Mouse (Mus musculus): ENCODE measurements at regions not wholly inside any gene's neighbourhood (a gene's known extent, or its start where the extent isn't known, plus 50 kb on each side); places are given as distances from the start of the nearest gene placed in this dataset.

DNA sequence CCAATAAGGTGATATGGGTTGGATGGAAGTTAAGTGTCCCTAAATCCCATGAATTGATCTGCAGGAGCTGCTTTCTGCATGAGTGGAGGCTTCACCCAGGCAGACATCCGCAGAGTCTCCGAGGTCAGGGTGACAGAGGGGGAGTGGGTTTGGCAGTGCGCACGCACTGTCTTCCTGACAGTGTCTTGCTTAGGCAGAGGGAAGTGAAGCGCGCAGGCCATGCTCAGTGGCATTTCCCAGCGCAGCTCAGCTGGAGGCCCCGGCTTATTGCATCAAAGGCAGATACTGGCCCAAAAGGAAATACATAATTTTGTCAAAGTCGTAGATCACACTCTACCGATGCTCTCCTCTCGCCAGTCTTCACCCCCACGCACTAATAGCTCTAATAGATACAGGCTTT, 252.7 kb upstream of the Dnajc24 start:
- no peak for DNase-seq

DNA sequence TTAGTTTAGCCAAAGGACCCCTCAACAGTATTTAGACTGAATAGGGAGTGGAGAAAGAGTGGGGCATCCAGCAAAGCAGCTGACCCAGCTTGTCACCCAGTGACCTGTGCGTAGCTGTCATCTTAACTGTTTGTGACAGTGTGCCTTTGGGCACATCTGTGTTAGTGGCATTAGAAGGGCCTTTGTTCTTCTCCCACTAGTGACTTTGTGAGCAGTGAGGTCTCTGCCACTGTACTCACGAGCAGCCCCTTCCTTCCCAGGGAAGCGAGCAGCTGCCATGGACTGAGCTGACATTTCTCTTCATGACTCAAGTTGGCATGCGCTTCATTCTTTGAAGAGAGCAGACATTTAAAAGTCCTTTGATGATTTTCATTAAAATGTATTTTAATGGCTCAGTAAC, 231.0 kb upstream of the Dnajc24 start:
- no peak for DNase-seq

DNA sequence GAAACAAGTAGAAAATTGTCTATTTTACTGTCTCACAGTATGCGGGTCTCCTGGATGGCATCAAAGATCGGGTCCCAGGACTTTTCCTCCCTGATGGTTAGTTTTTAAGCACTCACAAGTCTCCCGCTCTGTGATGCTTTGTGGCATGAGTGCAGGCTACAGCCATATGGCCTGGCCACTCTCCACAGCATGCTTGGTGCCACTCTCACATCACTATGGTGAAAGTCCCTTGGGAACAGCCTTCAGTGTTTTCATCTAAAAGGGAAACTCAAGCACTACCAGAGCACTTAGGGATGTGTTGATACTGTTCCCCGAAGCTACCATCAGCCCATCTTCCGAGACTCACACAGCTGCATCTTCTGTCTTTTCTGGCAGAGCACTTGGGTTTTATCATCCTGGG, 227.8 kb upstream of the Dnajc24 start:
- DNase-seq, result no peak

DNA sequence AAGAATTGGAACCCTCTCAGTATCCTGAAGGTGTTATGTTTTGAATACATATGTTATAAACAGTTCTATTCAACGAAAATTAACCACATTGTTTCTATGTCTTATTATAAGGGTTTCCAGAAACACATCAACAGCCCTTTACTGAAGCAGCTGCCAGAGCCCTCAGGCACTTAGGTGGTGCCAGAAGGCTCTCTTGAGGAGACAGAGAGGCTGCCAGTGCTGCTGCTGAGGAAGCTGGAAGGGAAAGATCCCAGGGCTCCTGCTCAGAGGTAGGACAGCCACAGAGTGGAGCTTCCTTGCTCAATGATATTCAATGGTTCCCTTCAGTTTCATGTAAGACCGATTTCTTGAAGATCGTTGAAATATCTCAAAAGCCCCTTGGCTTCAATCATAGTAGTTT, 226.7 kb upstream of the Dnajc24 start:
- DNase-seq, result no peak

DNA sequence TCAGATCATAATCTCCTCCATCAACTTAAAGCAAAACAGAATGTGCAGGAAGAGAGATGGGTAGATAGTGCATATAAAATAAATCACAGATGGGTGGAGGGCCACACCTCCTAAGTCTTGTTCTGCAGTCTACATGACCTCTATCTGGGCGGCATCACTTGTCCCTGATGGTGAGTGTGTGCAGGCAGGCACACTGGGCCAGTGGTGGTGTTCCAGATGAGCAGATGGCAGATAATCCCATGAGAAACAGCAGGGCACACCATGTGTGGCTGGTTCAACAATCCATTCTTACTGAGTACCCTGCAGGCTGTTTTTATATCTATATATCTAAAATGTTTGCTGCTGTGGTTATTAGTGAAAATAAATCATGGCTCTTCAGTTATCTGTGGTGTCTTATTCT, 224.9 kb upstream of the Dnajc24 start:
- DNase-seq, result no peak

DNA sequence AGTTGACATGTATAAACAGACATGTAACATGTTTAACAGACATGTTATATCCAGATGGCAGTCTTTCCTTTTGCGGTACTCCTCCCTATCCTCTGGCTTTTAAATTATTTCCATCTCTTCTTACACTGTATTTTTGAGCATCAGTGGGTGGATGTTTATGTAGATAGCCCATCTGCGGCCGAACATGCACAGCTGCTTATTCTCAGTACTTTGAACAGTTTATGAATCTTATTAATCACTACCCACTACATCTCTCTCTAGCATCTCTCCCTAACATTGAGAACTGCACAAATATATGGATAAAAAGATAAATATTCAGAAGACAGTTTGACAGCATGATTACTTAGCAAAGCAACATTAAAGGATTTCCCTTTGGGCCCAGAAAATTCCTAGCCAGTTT, 212.8 kb upstream of the Dnajc24 start:
- DNase-seq, result no peak

DNA sequence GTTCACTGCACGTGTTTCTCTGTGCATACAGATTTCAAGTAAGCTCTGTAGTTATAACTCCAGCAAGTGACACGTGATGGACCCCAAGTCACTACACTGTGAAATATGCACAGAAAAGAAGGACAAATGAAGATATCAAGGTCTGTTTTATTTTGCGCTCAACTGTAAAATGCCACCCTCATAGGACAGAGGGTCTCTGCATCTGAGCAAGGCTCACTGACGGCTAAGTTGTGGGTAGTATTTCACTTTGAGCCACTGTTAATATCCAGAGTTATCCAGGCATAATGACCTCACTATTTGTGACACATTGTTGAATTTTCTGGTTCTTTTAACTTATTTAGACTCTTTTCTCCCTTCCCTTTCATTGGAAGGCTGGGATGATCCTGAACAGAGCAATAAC, 210.4 kb upstream of the Dnajc24 start:
- DNase-seq, result no peak

DNA sequence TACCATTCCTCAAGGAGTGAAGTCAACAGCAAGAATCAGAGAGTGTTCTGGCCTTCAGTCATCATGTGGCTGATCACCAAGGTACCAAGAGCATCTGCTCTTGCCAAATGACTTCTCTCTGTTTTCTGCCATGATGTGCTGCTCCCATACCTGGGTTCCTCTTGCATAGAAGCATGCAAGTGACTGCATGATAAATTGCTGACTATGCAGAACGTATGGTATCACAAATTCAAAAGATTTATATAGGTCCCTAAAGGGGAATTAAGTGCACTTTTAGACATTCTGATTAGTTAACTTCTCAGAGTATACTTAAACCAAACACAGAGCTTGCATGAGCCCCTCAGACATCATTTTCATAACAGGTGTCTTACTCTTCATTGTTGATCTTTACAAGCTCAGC, 207.4 kb upstream of the Dnajc24 start:
- no peak for DNase-seq

DNA sequence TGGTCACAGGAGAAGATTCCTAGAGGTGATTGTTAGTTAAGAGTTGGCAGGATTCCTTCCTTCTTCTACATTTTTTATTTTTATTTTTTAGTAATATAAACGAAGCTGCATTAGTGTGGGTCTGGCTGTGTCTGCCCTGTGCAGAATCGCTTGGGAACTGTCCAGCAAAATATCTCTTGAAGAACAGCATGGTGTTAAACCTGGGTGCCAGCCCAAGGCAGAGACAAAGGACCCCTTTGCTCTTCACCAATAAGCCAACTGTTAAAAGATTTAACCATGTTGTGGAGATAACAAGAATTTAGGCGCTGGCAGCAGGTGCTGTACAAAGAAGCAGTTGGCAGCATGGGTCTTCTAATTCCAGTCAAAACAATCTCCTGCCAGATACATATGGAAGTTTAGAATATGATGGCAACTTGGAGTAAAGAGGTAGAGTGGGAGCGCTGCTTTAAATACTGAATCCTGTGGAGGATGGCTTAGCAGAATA, 205.5 kb upstream of the Dnajc24 start:
- no peak for DNase-seq

DNA sequence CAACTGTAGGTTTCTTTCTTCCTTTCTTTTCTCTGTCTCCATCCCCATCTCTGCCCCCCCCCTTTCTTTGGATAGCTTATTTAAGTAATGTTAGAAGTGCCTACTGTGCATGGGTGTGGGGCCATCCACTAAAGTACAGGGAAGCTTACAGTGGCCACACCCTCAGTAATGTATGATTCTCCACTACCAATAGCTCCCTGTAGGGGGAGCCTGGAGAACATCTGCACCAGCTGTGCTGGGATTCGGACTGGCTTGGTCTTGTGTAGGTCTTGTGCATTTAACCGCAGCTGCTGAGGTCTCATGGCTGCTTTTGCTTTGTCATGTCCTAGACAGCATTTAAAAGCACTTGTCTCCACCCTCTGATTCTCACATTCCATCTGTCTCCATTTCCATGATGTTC, 196.8 kb upstream of the Dnajc24 start:
- no peak for DNase-seq

DNA sequence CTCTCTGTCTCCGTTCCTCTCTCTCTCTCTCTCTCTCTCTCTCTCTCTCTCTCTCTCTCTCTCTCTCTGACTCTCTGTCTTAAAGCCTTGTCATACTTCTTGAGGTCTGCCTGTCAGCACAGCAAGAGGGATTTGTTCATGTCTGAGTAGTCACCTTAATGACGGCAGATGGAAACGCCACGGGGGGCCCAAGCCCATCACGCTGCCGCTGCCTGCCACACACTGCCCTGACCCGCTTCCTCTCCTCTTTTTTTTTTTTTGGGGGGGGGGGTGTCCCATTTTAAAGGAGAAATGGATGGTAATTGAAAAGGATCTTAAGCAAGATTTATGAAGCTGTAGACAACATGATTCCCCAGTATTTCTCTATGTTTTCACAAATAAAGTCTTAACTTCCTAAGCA, 191.8 kb upstream of the Dnajc24 start:
- no peak for DNase-seq

DNA sequence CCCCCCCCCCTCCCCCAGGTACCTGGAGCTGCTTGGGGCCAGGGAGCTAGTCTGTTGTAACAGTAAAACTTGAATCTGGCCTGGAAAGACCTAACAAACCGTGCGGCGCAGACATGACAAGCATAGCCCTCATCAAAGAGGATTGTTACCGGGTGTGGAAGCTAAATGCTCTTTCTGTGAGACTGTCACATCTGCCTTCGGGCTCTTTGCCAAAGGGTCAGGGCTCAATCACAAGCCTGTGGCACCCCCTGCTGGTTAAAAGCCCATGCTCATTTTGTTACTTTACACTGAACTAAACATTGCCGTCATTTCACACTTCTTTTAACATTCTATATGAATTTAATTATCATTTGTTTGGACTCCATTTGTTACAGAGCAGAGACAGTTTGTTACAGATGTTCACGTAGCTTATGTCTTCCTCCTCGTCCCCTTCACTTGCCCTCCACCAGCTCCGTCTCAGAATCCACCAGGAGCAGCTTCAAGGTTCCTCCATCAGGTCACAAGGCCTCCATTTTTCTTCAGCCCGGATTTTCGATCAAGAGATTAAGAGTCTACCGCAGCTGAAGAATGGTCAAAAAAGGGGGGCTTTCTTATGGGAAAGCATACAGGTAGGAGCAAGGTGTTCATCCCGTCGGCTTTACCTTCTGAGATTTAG, 191.1 kb upstream of the Dnajc24 start:
- peak; percentile 87 for DNase-seq

DNA sequence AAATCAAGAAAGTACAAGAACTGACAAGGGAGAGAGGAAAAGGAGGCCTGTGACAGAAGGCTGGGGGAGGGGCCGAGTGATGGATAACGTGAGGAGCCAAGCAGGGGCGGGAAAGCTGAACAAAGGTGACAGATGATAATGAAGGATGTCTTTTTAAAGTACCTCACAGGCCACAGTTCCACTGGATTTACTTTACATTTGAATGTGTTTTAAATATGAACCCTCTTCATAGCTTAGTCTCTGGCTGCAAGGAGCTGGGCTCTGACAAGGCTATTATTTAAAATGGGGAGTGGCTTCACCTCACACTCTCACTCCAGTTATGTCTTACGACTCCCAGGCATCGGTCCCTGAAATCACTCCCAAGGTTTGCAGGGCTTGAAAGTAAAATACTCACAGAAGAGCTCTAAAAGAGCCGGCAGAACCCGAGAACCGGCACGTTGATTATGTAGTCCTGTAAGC, 190.6 kb upstream of the Dnajc24 start:
- DNase-seq, result no peak

DNA sequence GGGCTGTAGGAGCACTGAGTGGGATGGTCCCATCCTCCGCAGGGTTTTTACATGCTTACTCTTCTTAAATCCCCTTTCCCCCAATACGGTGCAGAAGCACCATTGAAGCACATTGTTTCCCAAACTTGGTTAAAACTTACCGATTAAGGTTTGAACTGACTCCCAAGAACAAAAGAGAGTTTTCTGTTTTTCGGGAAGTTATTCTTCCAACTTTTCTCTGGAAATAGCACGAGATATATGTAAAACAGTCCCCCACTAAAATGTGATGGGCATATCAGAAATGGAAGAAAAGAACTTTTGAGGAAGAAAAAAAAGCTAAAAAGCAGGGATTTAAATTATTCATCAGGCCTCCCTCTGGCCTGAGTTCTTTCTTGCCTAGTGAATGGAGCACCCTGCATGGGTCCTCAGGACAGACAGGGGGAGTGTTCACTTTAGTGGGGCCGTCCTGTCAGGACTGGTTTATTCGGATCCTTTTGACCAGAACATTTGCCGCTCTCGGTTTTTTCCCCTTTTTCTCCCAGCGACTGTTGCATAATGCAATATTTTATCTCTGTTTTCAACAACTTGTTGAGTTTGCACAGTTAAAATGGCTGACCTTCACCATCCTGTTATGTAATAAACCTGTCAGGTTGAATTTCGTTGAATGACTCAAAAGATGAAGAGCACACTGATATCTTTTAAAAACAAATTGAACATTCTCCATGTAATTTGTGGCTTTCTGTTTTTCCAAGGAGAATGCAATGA, 187.4 kb upstream of the Dnajc24 start:
- no peak for DNase-seq

DNA sequence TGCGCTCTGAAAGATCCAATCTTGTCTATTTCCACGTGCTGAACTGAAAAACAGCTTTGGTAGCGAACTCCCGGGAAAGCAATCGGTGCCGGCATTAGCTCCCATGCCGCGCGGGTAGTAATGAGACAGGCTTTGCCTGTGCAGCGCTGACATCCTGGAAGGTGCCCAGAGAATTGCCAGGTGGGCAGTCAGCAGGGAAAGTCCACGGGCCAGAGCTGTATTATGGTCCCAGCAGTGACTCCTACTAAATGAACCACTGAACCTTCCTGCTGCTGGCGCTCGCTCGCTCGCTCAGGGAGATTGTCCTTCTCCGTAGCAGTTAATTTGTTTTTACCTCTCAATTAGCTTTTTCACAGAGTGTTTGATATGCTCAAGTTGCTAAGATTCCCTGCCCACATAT, 180.3 kb upstream of the Dnajc24 start:
- no peak for DNase-seq

DNA sequence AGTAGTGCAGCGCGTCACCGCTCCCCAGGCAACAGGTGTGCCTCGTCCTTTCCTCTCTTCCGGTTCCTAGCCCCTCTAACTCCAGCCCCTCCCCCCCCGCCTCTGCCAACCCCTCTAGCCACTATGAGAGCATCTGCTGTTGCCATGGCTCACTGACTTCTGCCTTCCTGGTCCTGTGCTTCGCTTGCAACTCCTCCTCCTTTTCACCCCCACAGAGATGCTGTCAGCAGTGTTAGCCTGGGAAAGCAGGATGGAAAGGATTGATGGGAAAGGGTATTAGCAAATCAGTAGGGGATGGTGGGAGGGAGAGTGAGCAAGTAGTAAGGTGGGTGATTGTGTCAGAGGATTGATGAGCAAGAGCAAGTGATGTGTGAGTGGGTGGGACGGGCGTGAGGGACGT, 178.7 kb upstream of the Dnajc24 start:
- no peak for DNase-seq

DNA sequence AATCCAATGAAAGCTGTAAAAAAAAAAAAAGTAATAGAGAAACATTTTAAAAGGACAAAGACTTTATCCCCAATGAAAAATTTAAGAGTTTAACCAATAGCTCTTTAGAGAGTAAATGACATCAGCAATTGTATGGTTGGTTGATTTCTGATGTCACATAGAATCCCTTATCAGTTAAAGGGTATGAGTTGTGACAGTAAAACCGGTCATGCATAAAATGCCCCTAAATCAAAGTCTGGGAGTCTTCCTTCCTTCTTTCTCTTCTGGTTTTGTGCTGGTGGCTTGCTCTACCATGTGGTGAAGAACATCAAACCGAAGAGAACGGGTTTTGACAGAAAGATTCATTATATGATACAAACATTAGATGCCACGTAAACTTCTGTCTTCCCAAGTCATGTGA, 159.3 kb upstream of the Dnajc24 start:
- no peak for DNase-seq

DNA sequence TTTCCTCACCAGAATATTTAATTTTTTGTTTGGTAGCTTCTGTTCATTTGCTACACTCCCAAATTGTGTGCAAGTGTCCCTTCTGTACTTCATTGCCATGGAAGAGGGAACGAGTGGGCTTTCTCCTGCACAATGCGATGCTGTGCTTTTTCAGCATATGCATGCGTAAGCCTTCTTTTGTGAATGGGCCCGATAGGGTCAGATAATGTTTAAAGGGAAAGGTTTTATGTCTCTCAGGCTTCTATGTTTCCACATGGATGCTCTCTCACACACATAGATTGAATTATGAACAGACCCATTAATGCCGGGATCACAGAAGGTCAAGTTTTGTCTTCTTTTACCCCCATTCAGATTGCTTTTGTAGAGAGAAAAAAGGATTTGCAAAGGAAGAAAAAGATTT, 158.5 kb upstream of the Dnajc24 start:
- no peak for DNase-seq

DNA sequence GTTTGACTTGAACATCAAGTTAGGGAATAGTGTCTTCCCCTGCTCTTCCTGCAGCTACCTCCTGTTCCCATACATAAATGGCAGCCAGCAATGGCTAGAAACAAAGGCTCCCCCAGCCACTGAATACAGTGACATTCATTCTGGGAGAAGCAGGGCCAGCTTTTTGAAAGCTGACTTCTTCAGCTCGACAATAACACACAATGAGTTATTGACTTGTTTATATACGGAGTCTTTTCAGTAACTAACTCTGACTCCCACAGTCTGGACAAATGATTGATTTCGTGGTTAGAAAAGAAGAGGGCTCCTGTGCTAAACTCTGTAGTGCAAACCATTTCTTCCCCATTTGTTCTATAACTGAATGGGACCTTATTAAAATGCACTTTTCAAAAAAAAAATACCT, 146.4 kb upstream of the Dnajc24 start:
- no peak for DNase-seq

DNA sequence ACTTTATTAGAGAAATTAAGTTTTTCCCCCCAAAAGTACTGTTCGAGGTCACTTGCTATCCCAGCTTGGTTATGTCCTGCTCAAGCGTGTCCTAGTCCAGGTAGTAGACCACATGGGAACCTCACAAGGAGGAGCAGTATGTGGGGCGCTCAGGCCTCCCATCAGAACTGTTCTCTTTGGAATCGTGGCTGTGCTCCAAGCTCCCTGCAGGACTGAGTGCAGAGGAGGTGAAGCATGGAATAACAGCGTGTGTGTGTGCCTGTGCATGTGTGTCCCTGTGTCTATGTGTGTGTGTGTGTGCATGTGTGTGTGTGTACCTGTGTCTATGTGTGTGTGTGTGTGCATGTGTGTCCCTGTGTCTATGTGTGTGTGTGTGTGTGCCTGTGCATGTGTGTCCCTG, 137.6 kb upstream of the Dnajc24 start:
- no peak for DNase-seq

DNA sequence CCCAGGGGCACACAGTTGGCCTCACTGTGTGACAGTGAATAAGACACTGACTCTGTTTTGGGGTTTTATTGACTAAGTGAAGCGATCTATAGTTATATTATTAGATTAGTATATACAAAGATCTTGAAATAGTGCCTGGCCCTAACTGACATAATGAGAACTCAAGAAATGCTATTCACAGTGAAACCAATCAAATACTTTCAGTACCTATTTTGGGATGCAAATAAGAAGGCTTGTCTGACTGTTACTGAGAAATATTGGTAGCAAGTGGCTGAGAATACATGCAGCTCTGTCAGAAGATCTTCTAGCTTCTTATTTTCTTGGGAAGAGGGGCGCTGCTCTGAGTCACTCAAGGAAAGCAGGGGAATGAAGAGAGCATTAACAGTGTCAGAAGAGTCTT, 97.7 kb upstream of the Dnajc24 start:
- no peak for DNase-seq

DNA sequence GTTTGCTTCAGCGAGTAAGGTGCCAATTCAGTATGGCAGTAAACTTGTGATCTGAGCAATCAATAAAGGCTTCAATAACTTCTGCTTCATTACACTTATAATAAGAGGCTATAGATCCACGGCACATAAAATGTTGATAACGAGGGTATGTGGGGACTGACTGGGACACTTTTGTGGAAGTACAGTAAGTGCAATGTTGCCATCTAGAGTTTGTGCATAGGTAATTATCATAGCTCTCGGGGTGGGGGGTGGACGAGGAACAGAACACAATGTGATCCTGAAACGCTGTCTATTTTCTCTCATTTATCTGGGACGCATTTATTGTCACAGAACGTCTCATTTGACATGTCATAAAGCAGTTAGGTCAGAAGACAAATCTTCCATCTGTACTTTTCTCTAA, 82.8 kb upstream of the Dnajc24 start:
- DNase-seq, result no peak

DNA sequence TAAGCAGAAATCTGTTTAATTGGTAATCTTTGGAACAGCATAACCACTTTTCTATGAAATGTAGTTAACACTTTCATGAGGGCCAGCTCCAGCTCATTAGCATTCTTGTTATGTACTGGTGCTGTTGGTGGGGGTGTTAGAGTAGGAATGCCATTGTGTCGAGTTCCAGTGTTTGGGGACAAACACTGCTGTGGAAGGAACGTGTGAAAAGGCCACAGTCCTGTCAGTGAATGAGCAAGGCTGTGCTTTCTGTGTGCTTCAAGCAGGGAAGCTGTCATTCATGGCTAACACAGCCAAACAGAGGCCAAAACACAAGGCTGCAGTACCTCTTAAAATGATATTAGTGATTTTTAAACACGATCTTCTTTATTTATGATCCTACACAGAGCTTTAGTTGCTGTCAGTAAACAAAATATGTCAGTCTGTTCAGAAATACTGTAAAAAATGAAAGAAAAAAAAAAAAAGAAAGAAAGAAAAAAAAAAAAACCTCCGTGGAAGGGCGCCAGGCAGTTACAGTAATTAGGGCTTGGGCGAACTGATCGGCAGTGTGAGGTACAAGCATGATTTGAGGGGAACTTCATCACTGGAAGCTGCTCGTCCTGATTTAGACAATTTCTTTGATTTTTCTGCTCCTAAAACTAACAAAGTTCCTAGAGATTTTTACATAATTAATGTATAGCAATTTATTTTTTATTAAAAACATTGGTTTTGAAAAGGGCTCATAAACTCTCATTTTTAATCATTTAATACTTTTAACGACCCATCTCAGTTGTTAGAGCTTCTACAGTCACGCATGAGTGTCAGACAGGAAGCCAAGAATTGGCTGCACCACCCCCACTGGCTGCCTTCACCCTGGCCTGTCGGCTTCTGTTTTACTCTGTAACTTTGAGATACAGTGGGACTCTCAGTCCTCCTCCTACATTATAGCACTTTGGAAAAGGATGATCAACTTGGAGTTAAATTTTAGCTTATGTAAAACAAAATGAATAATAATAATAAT, 80.8 kb upstream of the Dnajc24 start:
- DNase-seq, result no peak

DNA sequence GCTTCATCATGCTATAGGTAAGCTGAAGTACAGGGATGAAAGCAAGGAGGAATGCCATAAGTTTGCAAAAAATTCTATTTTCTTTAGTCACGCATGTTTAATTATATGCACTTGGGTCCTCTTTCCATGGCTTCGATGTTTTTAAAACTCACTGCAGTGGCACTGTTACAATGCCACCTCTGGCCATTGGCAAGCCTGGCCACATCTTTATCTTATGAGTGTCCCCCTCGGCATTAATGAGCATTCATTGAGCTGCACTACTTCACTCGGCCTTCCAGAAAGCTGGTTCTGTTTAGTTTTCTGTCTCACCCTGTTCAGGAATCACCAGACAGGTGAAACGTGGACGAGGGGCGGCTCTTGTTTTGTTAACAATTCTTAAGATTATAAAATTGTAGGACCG, 79.7 kb upstream of the Dnajc24 start:
- DNase-seq, result no peak

All from right cerebral cortex, postnatal 4 days (tissue).